Mouse (Mus musculus): Measurements from ENCODE around the gene Abhd16b. TPM values are rescaled to one million over a fixed set of nuclear protein-coding genes. Genes with fewer than 3 reads are reported as not detected.

The Abhd16b gene
- total and polyA plus RNA-seq, 2 experiments from 2014 or later = not detected

DNA sequence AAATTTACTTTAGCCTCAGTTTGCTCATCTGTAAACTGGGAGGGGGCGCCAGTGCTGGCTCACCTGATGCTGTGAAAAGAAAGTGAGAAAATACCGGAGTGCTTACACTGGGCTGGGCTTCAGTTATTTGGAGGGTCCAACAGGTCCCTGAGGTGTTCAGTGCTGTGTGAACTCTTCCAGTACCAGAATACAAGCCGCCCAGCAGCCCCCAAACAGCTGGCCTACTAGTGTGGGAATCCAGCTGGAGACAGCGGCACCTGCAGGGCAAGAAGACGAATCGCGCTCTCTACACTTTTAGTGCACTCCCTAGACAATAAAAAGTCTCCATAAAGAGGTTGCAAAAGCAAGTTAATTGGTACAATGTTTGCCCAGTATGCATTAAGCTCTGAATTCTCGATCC is 3.3 kb downstream of the Abhd16b start:
- Histone ChIP-seq H3K9me3 (replicated peaks; ENCODE audit: control insufficient read depth, low read length) (no peaks in the 10 kb centered on the region), H3K27ac (ENCODE audit: low read depth) (peak overlapping the region; percentile 94), H3K27me3 (ENCODE audit: control insufficient read depth, insufficient read depth, low read length) (no peaks in the 10 kb centered on the region), H3K9ac (replicated peaks; ENCODE audit: low read depth, low read length) (peak overlapping the region; percentile 86), H3K36me3 (replicated peaks; ENCODE audit: control insufficient read depth, insufficient read depth, low read length) (peaks cover 15% of the 10 kb centered on the region), H3K4me2 (ENCODE audit: low read depth, low read length) (peak overlapping the region; percentile 89), H3K4me1 (ENCODE audit: control insufficient read depth, insufficient read depth) (no peaks in the 10 kb centered on the region), H3K4me3 (ENCODE audit: low read depth, low read length) (peak overlapping the region; percentile 79)
- WGBS = 15% methylated on average over 8 of the region's 8 CpGs
- DNase-seq (ENCODE audit: low spot score) (peak; percentile 76), ATAC-seq (ENCODE audit: insufficient read depth, low read depth) (peak; percentile 74)
- TF ChIP-seq EP300 (IDR thresholded peaks at IDR 0.05; ENCODE audit: low read depth) (no peak), CTCF (IDR thresholded peaks at IDR 0.05; ENCODE audit: low read depth) (peak; percentile 74)

DNA sequence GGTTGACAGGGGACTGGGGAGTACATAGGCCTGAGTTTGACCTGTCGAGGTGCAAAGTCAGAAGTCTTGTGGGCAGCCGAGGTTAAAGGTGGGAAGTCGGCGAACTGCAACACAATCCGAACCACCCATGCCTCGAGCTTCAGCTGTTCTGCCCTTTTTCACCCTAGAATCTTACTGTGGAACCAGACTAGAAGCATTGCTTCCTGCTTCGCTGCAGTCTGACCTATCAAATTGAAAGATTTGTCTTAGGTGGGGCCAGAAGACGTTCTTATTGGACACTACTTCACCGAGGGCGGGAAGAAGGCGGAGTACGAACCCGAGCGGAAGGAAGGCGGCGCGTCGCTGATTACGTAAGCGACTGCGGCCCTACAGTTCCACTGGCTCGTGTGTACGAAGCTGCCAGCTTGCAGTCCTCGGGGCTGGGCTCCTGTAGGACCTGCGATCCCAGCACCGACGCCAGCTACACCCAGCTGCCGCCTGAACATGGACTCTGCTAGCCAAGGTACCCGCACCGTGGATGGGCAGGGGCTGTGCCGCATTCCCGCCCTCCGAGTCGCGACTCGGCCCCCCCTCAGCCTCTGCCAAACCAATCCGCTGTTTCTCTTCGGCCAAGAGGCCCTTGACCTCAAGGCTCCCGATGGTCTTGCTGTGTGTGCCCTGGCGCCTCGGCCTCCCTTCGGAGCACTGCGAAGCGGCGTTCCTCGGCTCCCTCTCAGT is 4.0 kb downstream of the Abhd16b start, which contains the start of gene Tpd52l2:
Gene Tpd52l2 (plus strand): TSS at position 312 of the 717 bp plus-strand sequence.
- Histone ChIP-seq H3K27me3 (ENCODE audit: control insufficient read depth, insufficient read depth, low read length) (no peaks in the 10 kb centered on the region), H3K9me3 (replicated peaks; ENCODE audit: control insufficient read depth, low read length) (no peaks in the 10 kb centered on the region), H3K36me3 (replicated peaks; ENCODE audit: control insufficient read depth, insufficient read depth, low read length) (peaks cover 22% of the 10 kb centered on the region), H3K4me3 (ENCODE audit: low read depth, low read length) (peak within 1 kb of the TSS; percentile 79), H3K27ac (ENCODE audit: low read depth) (peak within 1 kb of the TSS; percentile 94), H3K4me2 (ENCODE audit: low read depth, low read length) (peak within 1 kb of the TSS; percentile 89), H3K4me1 (ENCODE audit: control insufficient read depth, insufficient read depth) (no peaks in the 10 kb centered on the region), H3K9ac (replicated peaks; ENCODE audit: low read depth, low read length) (peak within 1 kb of the TSS; percentile 86)
- WGBS = under 1% methylated on average over 46 of the region's 46 CpGs
- TF ChIP-seq CTCF (IDR thresholded peaks at IDR 0.05; ENCODE audit: low read depth) (no peak), EP300 (IDR thresholded peaks at IDR 0.05; ENCODE audit: low read depth) (no peak)
- ATAC-seq (ENCODE audit: insufficient read depth, low read depth) (peak; percentile 96), DNase-seq (ENCODE audit: low spot score) (peak; percentile 97)

DNA sequence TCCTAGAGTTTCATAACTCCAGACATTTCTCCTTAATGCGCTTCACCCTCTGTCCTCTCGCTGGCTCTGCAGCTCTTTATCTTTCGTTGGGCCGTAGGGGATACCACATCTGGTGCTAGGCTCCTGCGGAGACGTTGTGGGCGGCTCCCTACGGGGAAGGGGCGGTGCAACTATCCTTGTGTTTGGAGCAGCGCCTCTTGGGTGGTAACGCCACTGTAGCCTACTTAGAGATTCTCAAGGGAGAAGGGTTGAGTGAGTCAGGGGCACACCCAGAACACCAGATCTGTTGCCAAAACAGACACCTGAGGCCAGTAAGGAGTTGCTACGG is 4.5 kb downstream of the Abhd16b start:
- DNase-seq (ENCODE audit: low spot score) (peak; percentile 53), ATAC-seq (ENCODE audit: insufficient read depth, low read depth) (peak; percentile 45)
- no peaks in the 10 kb centered on the region for H3K9me3 ChIP-seq (replicated peaks; ENCODE audit: control insufficient read depth, low read length)
- peak overlapping the region; percentile 86 for H3K9ac ChIP-seq (replicated peaks; ENCODE audit: low read depth, low read length)
- TF ChIP-seq CTCF (IDR thresholded peaks at IDR 0.05; ENCODE audit: low read depth) (no peak), EP300 (IDR thresholded peaks at IDR 0.05; ENCODE audit: low read depth) (no peak)
- WGBS = 1% methylated on average over 12 of the region's 12 CpGs
- H3K4me1 ChIP-seq (ENCODE audit: control insufficient read depth, insufficient read depth) = no peaks in the 10 kb centered on the region
- peak overlapping the region; percentile 79 for H3K4me3 ChIP-seq (ENCODE audit: low read depth, low read length)
- peak overlapping the region; percentile 89 for H3K4me2 ChIP-seq (ENCODE audit: low read depth, low read length)
- peak overlapping the region; percentile 94 for H3K27ac ChIP-seq (ENCODE audit: low read depth)
- no peaks in the 10 kb centered on the region for H3K27me3 ChIP-seq (ENCODE audit: control insufficient read depth, insufficient read depth, low read length)
- peaks cover 28% of the 10 kb centered on the region for H3K36me3 ChIP-seq (replicated peaks; ENCODE audit: control insufficient read depth, insufficient read depth, low read length)

DNA sequence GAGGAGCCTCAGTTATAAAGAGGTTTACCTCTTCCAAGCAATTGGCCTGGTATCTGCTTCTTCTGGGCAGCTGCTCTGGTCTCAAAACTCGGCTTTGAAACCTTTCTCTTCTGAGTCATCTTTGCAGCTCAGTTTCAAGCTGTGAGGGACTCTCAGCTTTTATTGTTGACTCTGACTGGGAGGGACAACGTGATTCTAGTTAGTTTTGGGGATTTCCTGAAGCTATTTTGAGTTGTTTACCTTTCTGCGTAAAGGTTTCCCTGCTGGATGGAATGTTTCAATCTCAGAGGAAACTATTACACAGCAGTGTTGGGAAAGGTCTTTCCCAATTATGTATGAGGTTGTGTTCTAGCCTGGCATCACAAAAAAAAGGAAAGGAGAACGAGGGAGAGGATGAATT is 5.6 kb downstream of the Abhd16b start:
- no peak overlapping the region for H3K9ac ChIP-seq (replicated peaks; ENCODE audit: low read depth, low read length)
- TF ChIP-seq EP300 (IDR thresholded peaks at IDR 0.05; ENCODE audit: low read depth) = no peak
- TF ChIP-seq CTCF (IDR thresholded peaks at IDR 0.05; ENCODE audit: low read depth) = no peak
- H3K4me1 ChIP-seq (ENCODE audit: control insufficient read depth, insufficient read depth) = no peaks in the 10 kb centered on the region
- WGBS = 61% methylated on average over 4 of the region's 4 CpGs
- no peak overlapping the region for H3K4me2 ChIP-seq (ENCODE audit: low read depth, low read length)
- H3K36me3 ChIP-seq (replicated peaks; ENCODE audit: control insufficient read depth, insufficient read depth, low read length) = peaks cover 38% of the 10 kb centered on the region
- no peak overlapping the region for H3K27ac ChIP-seq (ENCODE audit: low read depth)
- H3K27me3 ChIP-seq (ENCODE audit: control insufficient read depth, insufficient read depth, low read length) = no peaks in the 10 kb centered on the region
- no peak for DNase-seq (ENCODE audit: low spot score)
- no peaks in the 10 kb centered on the region for H3K9me3 ChIP-seq (replicated peaks; ENCODE audit: control insufficient read depth, low read length)
- no peak for ATAC-seq (ENCODE audit: insufficient read depth, low read depth)
- no peak overlapping the region for H3K4me3 ChIP-seq (ENCODE audit: low read depth, low read length)

DNA sequence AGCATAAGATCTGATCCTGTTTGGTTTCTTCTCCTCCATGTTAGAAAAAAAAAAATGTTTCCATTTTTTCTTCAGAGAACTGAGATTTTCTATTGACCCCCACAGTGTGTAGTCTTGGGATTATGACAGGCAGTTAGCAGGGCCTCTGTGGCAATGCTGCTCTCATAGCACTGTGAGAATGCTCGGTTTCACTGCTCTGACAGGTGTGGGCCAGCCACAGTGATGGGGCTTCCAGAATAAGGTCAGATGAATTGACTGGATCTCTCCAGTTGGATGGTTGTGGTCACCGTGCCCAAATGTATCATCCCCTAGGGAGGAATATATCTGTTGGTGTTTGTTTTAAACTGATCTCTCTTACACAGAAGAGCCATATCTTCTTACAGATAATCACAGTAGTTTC is 16.2 kb downstream of the Abhd16b start:
- H3K4me3 ChIP-seq (ENCODE audit: low read depth, low read length) = no peak overlapping the region
- WGBS = 83% methylated on average over 2 of the region's 2 CpGs
- H3K9ac ChIP-seq (replicated peaks; ENCODE audit: low read depth, low read length) = no peak overlapping the region
- DNase-seq (ENCODE audit: low spot score) (no peak), ATAC-seq (ENCODE audit: insufficient read depth, low read depth) (no peak)
- no peak overlapping the region for H3K4me2 ChIP-seq (ENCODE audit: low read depth, low read length)
- peaks cover 5% of the 10 kb centered on the region; the same call in 1 of the 2 replicates for H3K4me1 ChIP-seq (ENCODE audit: control insufficient read depth, insufficient read depth)
- H3K36me3 ChIP-seq (replicated peaks; ENCODE audit: control insufficient read depth, insufficient read depth, low read length) = peaks cover 82% of the 10 kb centered on the region
- no peaks in the 10 kb centered on the region for H3K27me3 ChIP-seq (ENCODE audit: control insufficient read depth, insufficient read depth, low read length)
- no peak for TF ChIP-seq EP300 (IDR thresholded peaks at IDR 0.05; ENCODE audit: low read depth)
- no peaks in the 10 kb centered on the region for H3K9me3 ChIP-seq (replicated peaks; ENCODE audit: control insufficient read depth, low read length)
- no peak overlapping the region for H3K27ac ChIP-seq (ENCODE audit: low read depth)

DNA sequence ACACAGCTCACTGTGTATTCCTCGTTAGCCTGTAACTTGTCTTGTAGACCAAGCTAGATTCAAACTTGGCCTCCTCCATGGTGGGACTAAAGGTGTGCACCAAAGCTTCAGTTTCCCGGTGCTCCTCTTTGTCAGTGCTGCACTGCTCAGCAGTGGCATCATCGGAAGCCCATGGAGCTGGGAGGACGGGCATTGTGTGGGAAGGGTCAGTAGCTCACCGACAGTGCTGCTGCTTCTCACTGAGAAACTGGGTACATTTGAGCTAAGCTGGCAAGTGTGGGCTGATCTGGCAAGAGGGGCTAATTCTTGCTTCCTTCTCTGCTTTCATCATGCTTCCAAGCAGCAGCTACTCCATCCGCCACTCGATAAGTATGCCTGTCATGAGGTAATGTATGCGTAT is 18.2 kb downstream of the Abhd16b start:
- no peaks in the 10 kb centered on the region for H3K4me1 ChIP-seq (ENCODE audit: control insufficient read depth, insufficient read depth)
- no peak overlapping the region for H3K4me2 ChIP-seq (ENCODE audit: low read depth, low read length)
- WGBS = 93% methylated on average over 8 of the region's 8 CpGs
- no peak overlapping the region for H3K27ac ChIP-seq (ENCODE audit: low read depth)
- ATAC-seq (ENCODE audit: insufficient read depth, low read depth) (no peak), DNase-seq (ENCODE audit: low spot score) (no peak)
- no peak overlapping the region for H3K4me3 ChIP-seq (ENCODE audit: low read depth, low read length)
- no peak for TF ChIP-seq EP300 (IDR thresholded peaks at IDR 0.05; ENCODE audit: low read depth)
- no peak for TF ChIP-seq CTCF (IDR thresholded peaks at IDR 0.05; ENCODE audit: low read depth)
- peaks cover 91% of the 10 kb centered on the region for H3K36me3 ChIP-seq (replicated peaks; ENCODE audit: control insufficient read depth, insufficient read depth, low read length)
- H3K9ac ChIP-seq (replicated peaks; ENCODE audit: low read depth, low read length) = no peak overlapping the region
- no peaks in the 10 kb centered on the region for H3K9me3 ChIP-seq (replicated peaks; ENCODE audit: control insufficient read depth, low read length)
- H3K27me3 ChIP-seq (ENCODE audit: control insufficient read depth, insufficient read depth, low read length) = no peaks in the 10 kb centered on the region

All from heart, postnatal 0 days (tissue).